Mouse (Mus musculus) embryonic facial prominence, embryonic 10.5 days (tissue): Measurements from ENCODE around the gene Pck1. TPM values are rescaled to one million over a fixed set of nuclear protein-coding genes. Genes with fewer than 3 reads are reported as not detected.

Experiments used
- DNase-seq: peaks from one replicate; pipeline ENCODE4 v3.0.0-alpha.2; 2017; ENCODE audit warnings: low spot score
- H3K27ac ChIP-seq: fragments of 300-500 bp; sonication (generic); replicated peaks from 2 replicates; pipeline ENCODE4 v1.5.1; 2016; ENCODE audit warnings: mild to moderate bottlenecking
- H3K27me3 ChIP-seq: fragments of 300-500 bp; sonication (generic); replicated peaks from 2 replicates; pipeline ENCODE4 v1.6.1; 2016; ENCODE audit warnings: low read depth, mild to moderate bottlenecking; ENCODE audit not compliant: poor library complexity, severe bottlenecking
- H3K36me3 ChIP-seq: fragments of 300-500 bp; sonication (generic); replicated peaks from 2 replicates; pipeline ENCODE4 v1.6.1; 2016; ENCODE audit warnings: mild to moderate bottlenecking, moderate library complexity
- H3K4me1 ChIP-seq: fragments of 300-500 bp; sonication (generic); 2 replicates; pipeline ENCODE4 v1.6.1; 2016
- H3K4me3 ChIP-seq: fragments of 300-500 bp; sonication (generic); 2 replicates; pipeline ENCODE4 v1.5.1; 2016; ENCODE audit warnings: mild to moderate bottlenecking, moderate library complexity
- H3K9me3 ChIP-seq: fragments of 300-500 bp; sonication (generic); 2 replicates; pipeline ENCODE4 v1.6.1; 2016; ENCODE audit warnings: mild to moderate bottlenecking
- WGBS: fragments of 180-500 bp; shearing (Covaris S2); methylation state at CpG from one replicate; pipeline ENCODE4 v1.1.7; 2016; 5-methylcytosine and 5-hydroxymethylcytosine counted together
- polyA plus RNA-seq: library from polyadenylated mRNA; unstranded; fragments of >200 nt; fragmentation: Nextera tagmentation; extraction: Ambion mirVana; gene quantifications from 2 replicates; pipeline ENCODE4 v1.2.1, GENCODE M21; 2016

Gene Pck1
- polyA plus RNA-seq, 1 experiment from 2014 or later, result not detected

- Histone ChIP-seq H3K4me3 (no peak overlapping the region), H3K27me3 (peaks cover 49% of the 10 kb centered on the region), H3K36me3 (no peaks in the 10 kb centered on the region), H3K4me1 (peaks cover 39% of the 10 kb centered on the region), H3K9me3 (no peaks in the 10 kb centered on the region), H3K27ac (no peak overlapping the region)
- DNase-seq, result no peak
- WGBS, result 65% methylated on average over 2 of the region's 2 CpGs
These were observed 17.2 kb downstream of the Pck1 start for GRCm38 (mm10) chr2:173170081-173170480.

- Histone ChIP-seq H3K9me3 (no peaks in the 10 kb centered on the region), H3K27me3 (peaks cover 47% of the 10 kb centered on the region), H3K27ac (0 out of 2 replicates have a peak overlapping the region, but pooled peaks have one; percentile 88), H3K36me3 (no peaks in the 10 kb centered on the region), H3K4me1 (peaks cover 39% of the 10 kb centered on the region), H3K4me3 (no peak overlapping the region)
- 52% methylated on average over 2 of the region's 2 CpGs for WGBS
- DNase-seq, result no peak
These were observed 17.9 kb downstream of the Pck1 start for GRCm38 (mm10) chr2:173170715-173171114.

DNA sequence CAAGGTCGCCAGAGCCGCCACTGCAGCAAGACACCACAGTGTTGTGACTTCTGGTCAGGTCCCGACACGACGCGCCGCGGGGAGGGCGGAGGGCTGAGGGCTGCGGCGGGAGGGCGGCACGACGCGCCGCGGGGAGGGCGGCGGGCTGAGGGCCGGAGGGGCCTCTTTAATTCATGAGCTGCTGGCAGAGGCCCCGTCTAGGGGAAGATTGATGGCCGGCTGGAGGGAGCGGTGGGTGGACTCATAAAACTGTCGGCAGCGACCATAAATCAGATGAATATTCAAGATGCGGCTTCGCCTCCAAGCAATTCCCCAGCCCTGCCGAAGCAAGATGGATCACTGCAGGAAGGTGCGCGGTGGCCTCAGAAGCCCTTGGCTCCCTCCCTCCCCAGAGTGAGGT lies 18.6 kb downstream of the Pck1 start:
- H3K4me1 ChIP-seq, result peaks cover 39% of the 10 kb centered on the region
- WGBS, result 3% methylated on average over 30 of the region's 30 CpGs
- H3K36me3 ChIP-seq, result no peaks in the 10 kb centered on the region
- H3K27me3 ChIP-seq, result peaks cover 42% of the 10 kb centered on the region
- DNase-seq, result peak; percentile 67
- H3K27ac ChIP-seq, result peak overlapping the region; percentile 88
- peak overlapping the region; percentile 50 for H3K4me3 ChIP-seq
- no peaks in the 10 kb centered on the region for H3K9me3 ChIP-seq

GRCm38 (mm10) chr2:173171956-173172355 lies 19.1 kb downstream of the Pck1 start:
- Histone ChIP-seq H3K27ac (peak overlapping the region; percentile 88), H3K4me3 (peak overlapping the region; percentile 50), H3K27me3 (peaks cover 42% of the 10 kb centered on the region), H3K4me1 (peaks cover 39% of the 10 kb centered on the region), H3K9me3 (no peaks in the 10 kb centered on the region), H3K36me3 (no peaks in the 10 kb centered on the region)
- no peak for DNase-seq
- WGBS, result 91% methylated on average over 5 of the region's 5 CpGs

DNA sequence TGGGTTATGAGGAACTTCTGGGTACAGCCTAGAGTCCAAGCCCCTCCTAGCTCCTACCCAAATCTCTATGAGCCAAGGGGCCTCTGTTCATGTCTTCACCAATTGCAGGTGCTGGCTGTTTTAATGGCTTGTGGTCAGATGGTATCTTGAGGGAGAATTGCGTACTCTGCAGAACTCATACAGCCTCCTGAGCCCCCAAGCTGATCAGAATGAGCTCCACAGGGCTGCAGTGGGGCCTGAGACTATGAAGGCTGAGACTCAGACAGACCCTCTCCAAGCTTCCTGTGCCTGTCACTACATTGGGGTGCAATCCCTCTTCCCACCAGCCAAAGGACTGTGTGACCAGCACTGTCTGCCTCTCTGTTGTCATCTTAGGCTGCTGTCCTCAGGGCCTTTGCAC lies 19.5 kb downstream of the Pck1 start:
- Histone ChIP-seq H3K27ac (peak overlapping the region; percentile 88), H3K4me3 (no peak overlapping the region), H3K27me3 (peaks cover 42% of the 10 kb centered on the region), H3K9me3 (no peaks in the 10 kb centered on the region), H3K4me1 (peaks cover 39% of the 10 kb centered on the region), H3K36me3 (no peaks in the 10 kb centered on the region)
- 84% methylated on average over 1 of the region's 1 CpGs for WGBS
- no peak for DNase-seq

- peaks cover 42% of the 10 kb centered on the region for H3K27me3 ChIP-seq
- peak; percentile 62 for DNase-seq
- H3K4me1 ChIP-seq, result peaks cover 39% of the 10 kb centered on the region
- H3K27ac ChIP-seq, result peak overlapping the region; percentile 88
- no peaks in the 10 kb centered on the region for H3K36me3 ChIP-seq
- 31% methylated on average over 2 of the region's 2 CpGs for WGBS
- peak overlapping the region; percentile 54 for H3K4me3 ChIP-seq
- no peaks in the 10 kb centered on the region for H3K9me3 ChIP-seq
These were observed 20.2 kb downstream of the Pck1 start for GRCm38 (mm10) chr2:173173008-173173407.

- no peaks in the 10 kb centered on the region for H3K36me3 ChIP-seq
- H3K9me3 ChIP-seq, result no peaks in the 10 kb centered on the region
- H3K27ac ChIP-seq, result peak overlapping the region; percentile 88
- peak; percentile 76 for DNase-seq
- H3K4me3 ChIP-seq, result peak overlapping the region; percentile 54
- H3K4me1 ChIP-seq, result peaks cover 39% of the 10 kb centered on the region
- WGBS, result 4% methylated on average over 22 of the region's 22 CpGs
- peaks cover 37% of the 10 kb centered on the region for H3K27me3 ChIP-seq
These were observed 21.0 kb downstream of the Pck1 start for GRCm38 (mm10) chr2:173173521-173174511.

DNA sequence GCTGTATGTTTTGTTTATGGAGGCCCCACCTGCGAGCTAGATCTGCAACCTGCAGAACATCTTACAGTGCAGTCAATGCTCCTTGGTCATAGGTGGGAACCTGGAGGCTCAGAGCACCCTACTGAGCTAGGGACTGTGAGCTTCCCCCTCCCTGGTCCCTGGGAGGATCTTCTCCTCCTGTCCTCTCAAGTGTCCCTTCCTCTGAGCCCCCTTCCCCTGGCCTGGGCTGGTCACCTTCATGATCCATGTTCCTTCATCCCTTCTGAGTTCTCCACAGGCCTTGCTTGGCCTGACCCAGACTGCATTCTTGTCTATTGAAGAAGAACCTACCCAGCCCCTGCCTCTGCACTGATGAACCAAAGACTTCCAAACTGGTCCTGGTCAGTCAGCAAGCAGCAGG lies 21.7 kb downstream of the Pck1 start:
- Histone ChIP-seq H3K4me3 (peak overlapping the region; percentile 54), H3K27ac (peak overlapping the region; percentile 88), H3K9me3 (no peaks in the 10 kb centered on the region), H3K4me1 (peaks cover 39% of the 10 kb centered on the region), H3K36me3 (no peaks in the 10 kb centered on the region), H3K27me3 (peaks cover 37% of the 10 kb centered on the region)
- 39% methylated on average over 1 of the region's 1 CpGs for WGBS
- no peak for DNase-seq

- DNase-seq, result peak; percentile 7
- H3K27me3 ChIP-seq, result peaks cover 25% of the 10 kb centered on the region
- WGBS, result 93% methylated on average over 5 of the region's 5 CpGs
These were observed 22.9 kb downstream of the Pck1 start for GRCm38 (mm10) chr2:173175703-173176102.

GRCm38 (mm10) chr2:173177481-173177880 lies 24.6 kb downstream of the Pck1 start:
- H3K9me3 ChIP-seq, result no peaks in the 10 kb centered on the region
- H3K4me1 ChIP-seq, result peaks cover 27% of the 10 kb centered on the region
- no peak overlapping the region for H3K4me3 ChIP-seq
- H3K27ac ChIP-seq, result no peak overlapping the region; the same call in 1 of the 2 replicates
- no peak for DNase-seq
- WGBS, result 76% methylated on average over 5 of the region's 5 CpGs
- H3K27me3 ChIP-seq, result peaks cover 8% of the 10 kb centered on the region
- H3K36me3 ChIP-seq, result no peaks in the 10 kb centered on the region

More at GRCm38 (mm10) chr2:173175703-173176102, 22.9 kb downstream of the Pck1 start:
- Histone ChIP-seq H3K9me3 (no peaks in the 10 kb centered on the region), H3K4me1 (peaks cover 39% of the 10 kb centered on the region), H3K36me3 (no peaks in the 10 kb centered on the region), H3K4me3 (no peak overlapping the region), H3K27ac (no peak overlapping the region)

DNA sequence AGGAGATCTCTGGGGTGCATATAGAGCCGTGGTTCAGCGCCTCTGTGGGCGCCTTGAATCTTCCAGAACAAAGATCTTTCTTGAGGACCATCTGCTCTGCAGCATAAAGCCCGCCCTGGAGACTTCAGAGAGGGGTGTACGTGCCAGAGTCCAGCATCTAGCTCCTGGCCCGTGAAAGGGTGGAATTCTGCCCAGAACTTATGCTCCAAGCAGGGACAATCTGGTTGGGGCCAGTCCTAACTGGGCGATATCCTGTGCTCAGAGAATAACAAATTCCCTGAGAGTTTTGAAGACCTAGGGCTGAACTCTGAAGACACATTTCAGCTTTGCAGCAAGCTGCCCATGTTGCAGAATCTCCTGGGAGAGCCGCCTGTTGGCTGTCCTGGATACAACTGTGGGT lies 25.1 kb downstream of the Pck1 start:
- peak; percentile 7 for DNase-seq
- no peak overlapping the region for H3K27ac ChIP-seq
- H3K4me3 ChIP-seq, result no peak overlapping the region
- no peaks in the 10 kb centered on the region for H3K36me3 ChIP-seq
- H3K27me3 ChIP-seq, result peaks cover 8% of the 10 kb centered on the region
- peaks cover 22% of the 10 kb centered on the region for H3K4me1 ChIP-seq
- WGBS, result 88% methylated on average over 8 of the region's 8 CpGs
- H3K9me3 ChIP-seq, result no peaks in the 10 kb centered on the region

- WGBS, result 80% methylated on average over 7 of the region's 7 CpGs
- no peak overlapping the region for H3K27ac ChIP-seq
- H3K4me3 ChIP-seq, result no peak overlapping the region
- no peaks in the 10 kb centered on the region for H3K9me3 ChIP-seq
- peaks cover 13% of the 10 kb centered on the region for H3K27me3 ChIP-seq
- no peak for DNase-seq
- peaks cover 11% of the 10 kb centered on the region for H3K4me1 ChIP-seq
- no peaks in the 10 kb centered on the region for H3K36me3 ChIP-seq
These were observed 26.2 kb downstream of the Pck1 start for GRCm38 (mm10) chr2:173179046-173179445.

DNA sequence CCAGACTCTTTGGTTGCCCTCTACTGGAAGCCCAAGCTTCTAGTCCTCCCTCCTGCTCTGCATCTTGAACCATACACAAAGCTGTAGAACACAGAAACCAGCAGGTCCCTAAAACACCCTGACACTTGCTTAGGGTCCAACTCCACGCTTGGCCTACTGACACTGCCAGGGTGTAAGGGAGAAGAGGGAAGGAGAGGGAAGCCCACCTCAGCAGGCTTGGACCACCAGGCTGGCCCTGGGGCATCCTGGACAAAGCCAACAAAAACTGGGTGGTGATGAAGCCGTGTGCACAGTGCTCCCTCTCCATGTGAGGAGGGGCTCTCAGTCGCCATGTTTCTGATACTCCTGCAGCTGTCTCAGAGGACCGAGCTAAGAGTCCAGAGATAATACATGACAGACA lies 27.2 kb downstream of the Pck1 start:
- H3K9me3 ChIP-seq, result no peaks in the 10 kb centered on the region
- no peak overlapping the region for H3K27ac ChIP-seq
- no peak overlapping the region for H3K4me3 ChIP-seq
- no peaks in the 10 kb centered on the region for H3K36me3 ChIP-seq
- H3K4me1 ChIP-seq, result peaks cover 4% of the 10 kb centered on the region; the same call in 1 of the 2 replicates
- peaks cover 20% of the 10 kb centered on the region for H3K27me3 ChIP-seq
- 69% methylated on average over 4 of the region's 4 CpGs for WGBS
- no peak for DNase-seq
